Mouse (Mus musculus) heart, adult 2 months (tissue): ENCODE measurements around the gene Rnaseh2b.

Experiments
- CTCF ChIP-seq: fragments of 200-600 bp; IDR thresholded peaks from 2 replicates; pipeline ENCODE4 v1.8.1; 2022; ENCODE audit warnings: antibody characterized with exemption, mild to moderate bottlenecking, moderate library complexity
- POLR2A ChIP-seq: fragments of 200-500 bp; IDR thresholded peaks from 2 replicates; pipeline ENCODE4 v1.6.1; 2011; ENCODE audit warnings: mild to moderate bottlenecking, low read depth, low read length, control low read depth; ENCODE audit not compliant: insufficient read depth

DNA sequence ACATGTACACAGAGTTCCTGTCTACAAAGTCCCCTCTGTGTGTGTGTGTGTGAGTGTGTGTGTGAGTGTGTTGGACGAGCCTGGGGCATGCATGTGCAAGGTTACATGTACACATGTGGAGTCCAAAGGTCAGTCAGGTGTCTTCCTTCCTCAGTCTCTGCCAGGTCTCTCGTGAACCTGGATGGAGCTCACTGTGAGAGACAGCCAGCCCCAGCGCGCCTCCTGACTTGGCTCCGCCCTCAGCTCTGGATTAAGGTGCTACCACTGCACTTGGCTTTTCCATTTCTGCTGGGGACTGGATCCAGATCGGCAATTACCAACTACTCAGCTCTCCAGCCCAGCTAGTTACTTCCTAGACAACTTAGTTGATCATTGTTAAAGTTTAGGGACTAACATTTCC, 36.2 kb downstream of the Rnaseh2b start:
- TF ChIP-seq CTCF (no peak), POLR2A (no peak)
